Mouse (Mus musculus): Measurements from ENCODE around the gene Pbx2.

Gene Pbx2

DNA sequence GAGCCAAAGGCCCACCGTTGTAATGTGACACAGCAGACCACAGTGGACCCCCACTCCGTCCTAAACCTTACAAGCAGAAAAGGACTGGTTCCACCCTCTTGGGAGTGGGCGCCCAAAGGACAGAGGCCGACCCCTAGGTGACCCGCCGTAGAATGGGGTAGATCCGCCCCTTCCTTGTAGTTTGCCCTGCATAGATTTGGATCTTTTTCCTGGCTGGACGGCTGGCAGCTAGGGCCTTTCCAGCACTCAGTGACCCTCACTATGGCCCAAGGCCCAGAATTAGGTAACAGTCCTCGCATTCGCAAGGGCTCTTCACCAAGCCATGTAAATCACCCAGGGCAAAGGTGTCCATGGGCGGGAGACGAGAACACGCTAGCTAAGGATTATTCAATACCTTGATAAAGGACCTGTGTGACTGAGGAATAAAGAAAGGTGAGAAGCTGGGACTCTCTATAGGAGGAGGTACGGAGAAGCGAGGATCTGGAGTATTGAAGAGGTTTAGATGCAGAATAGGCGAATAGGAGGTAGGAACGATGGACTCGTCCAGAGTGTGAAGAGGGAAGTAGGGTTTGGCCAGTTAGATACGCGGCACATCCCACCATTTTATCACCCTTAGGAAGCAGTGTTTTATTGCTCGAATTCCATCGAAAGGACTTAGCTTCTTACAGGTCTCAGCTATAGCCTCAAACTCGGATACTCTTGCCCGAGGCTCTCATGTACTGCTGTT lies 13.6 kb downstream of the Pbx2 start:
- no peak for DNase-seq

DNA sequence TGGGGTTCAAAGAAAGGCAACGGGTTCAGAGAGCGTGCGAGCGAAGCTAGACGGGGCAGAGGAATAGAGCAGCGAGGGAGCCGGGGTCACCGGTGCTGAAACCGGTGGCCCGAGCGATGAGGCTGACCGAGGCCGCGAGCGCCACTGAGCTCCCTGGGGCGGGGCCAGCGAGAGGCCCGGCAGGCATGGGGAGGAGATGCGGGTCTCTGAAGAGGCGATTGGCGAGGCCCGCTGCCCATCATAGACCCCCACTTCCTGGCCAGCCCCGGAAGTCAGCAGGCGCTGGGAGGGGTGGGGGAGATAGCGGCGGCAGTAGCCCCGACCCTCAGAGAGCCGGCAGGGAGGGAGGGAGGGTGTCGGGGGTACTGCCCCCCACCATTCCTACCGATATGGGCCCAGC lies 14.5 kb downstream of the Pbx2 start:
- peak; percentile 96 for DNase-seq

DNA sequence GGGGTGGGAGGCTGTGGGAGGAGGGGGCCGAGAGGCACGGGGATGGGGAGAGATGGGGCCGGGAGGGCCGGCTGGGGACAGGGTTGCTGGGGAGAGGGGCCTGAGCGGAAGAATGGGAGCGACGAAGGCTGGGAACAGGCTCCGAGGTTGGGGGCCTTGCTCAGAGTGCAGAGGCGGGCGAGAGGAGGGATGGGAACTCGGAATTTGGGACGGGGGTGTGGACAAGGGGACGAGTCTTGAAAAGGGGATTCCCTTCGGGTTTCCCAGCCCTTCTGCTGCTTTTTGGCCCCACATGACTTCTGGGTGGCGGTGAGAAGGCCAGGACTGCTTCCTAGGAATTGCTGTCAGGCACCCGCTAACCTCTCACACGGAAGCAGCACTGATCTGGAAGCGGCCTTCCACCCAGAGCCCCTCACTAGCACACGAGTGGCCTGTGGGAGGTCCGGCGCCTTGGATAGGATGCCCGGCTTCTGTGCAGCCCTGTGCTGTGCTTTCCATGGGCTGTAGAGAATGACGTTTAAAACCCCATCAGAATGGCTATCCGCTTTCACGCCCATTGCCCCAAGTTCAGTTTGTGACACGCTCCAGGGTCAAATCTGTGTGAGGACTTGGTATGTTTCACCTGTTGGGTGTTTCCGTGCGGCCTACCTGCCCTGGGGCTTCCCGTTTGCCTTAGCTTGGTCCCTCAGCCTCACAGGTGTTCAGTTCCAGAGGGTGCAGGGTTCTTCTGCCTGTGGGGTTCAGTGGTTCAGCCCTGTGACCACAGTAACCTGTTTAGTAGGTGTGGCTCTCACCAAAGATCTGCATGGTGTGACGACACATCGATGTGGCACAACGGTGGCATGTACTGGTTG lies 15.3 kb downstream of the Pbx2 start:
- DNase-seq, result peak; percentile 31

DNA sequence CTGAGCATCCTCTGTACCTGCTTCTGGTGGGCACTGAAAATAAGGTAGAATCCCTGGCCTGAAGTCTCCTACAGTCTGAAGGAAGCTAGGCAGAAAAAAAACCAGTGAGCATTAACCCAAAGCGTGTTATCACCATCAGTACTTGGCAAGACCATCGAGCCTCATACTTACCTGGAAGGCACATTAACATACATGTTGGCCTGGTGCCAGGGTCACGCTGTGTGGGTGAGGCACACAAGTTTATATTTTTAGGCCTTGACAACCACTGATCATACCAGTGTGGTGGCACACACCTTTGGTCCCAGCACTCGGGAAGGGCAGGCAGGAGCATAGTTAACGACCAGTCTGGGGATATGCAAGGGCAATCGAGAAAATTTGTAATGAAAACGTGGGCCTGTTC lies 16.9 kb downstream of the Pbx2 start:
- peak; percentile 57 for DNase-seq

DNA sequence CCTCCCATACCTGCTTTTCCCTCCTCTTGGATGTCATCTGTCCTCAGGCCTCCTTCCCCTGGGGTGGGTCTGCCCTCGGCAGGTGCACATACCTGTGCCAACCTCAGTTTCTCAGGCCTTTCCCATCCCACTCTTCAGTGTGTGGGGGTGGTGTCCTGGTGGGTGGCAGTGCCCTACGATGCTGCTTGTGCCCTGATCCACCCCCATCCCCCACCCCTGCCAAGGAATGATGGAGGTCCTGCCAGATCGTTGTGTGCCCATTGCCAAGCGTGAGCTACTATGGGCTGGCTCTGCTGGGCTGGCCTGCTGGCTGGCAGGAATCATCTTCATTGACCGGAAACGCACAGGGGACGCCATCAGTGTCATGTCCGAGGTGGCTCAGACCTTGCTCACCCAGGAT lies 20.0 kb downstream of the Pbx2 start:
- no peak for DNase-seq

DNA sequence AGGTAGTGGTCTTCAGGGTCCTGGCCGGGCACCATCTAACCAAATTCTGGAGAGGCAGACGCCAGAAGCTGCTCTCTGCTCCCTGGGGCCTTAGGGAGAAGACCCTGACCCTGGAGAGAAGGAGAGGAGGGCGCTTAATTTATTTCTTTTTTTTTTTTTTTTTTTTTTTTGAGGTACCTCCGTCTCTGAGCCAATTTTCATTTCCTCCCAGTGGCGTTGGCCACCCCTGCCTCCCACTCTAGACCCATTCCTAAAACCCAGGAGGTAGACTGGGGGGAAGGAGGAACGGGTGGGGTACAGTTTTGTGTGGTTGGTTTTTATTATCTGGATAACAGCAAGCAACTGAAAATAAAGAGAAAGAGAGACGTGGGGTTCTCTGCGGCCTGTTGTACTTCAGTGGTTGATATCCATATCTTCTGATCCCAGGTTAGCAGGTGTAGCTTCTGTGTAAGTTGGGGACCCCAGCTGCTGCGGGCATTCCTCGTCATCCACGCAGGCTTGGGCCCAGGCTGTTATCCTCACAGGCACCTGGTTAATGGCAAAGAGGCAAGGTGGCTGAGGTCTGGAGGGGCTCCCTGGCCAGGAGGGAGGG lies 22.1 kb downstream of the Pbx2 start:
- no peak for DNase-seq

DNA sequence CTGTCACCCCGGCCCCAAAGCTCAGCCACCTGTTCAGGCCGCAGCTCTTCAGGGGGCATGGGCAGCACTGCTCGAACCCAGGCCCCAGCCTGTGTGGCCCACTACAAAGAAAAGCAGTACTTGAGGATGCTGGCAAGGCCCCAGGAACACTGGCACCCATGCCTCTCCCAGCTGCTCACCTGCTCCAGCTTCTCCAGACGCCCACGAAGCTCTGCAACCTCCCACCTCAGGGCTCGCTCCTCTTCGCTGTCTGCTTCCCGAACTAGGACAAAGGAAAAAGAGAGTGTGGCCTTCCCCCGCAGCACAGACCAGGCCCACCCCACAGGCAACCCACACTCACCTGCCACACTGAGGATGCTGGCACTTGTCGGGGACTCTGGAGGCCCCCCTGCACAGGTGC lies 22.8 kb downstream of the Pbx2 start:
- no peak for DNase-seq

DNA sequence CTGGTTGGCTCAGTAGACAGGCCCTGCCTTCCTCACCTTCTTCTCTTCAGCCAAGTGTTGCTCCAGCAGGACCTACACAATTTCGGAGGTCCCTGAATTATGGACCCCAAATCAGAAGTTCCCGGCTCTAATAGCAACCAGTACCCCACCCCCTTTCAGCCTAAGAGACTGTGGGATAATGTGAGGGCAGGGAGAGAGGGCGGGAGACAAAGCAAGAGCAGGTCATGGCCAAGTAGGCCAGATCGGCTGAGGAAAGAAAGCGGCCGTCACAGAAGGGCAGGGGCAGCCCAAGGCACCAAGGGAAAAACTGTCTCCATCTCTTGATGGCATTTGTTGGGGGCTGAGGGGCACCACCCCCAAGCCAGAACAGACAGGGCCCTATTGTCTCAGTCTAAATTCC lies 24.8 kb downstream of the Pbx2 start, which contains the start of gene Egfl8:
Gene Egfl8 (minus strand): TSS at position 101 of the 400 bp plus-strand sequence.
- no peak for DNase-seq

DNA sequence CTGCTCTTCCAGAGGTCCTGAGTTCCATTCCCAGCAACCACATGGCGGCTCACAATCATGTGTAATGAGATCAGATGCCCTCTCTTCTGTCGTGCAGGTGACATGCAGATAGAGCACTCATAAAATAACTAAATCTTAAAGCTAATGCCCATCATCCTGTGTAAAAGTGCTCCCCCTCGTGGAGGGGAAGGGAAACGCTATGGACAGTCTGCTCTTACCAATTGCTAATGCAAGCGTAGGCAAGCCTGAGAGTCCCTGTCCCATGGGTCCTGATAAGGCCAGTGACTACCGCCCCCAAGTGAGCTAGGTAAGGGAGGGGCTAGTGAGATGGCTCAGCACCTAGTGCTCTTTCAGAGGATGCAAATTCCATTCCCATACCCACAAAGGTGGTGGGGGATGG lies 27.9 kb downstream of the Pbx2 start:
- DNase-seq, result peak; percentile 67

DNA sequence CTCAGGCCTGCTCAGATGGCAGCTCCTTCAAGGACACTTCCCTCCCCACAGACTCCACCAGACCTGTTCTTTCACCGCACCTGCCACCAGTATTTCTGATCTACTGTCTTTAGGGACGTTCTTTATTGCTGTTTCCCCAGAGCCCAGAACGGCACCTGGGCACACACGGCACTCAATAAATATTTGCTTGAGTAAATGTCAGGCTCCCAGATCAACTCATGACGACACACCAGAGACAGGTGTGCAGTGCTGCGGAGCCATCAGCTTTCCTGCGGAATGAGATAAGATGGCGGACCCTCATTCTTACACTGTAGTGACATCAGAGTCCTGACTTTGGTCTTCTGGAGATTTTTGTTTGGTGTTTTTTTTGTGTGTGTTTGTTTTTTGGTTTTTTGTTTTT lies 29.9 kb downstream of the Pbx2 start:
- no peak for DNase-seq

DNA sequence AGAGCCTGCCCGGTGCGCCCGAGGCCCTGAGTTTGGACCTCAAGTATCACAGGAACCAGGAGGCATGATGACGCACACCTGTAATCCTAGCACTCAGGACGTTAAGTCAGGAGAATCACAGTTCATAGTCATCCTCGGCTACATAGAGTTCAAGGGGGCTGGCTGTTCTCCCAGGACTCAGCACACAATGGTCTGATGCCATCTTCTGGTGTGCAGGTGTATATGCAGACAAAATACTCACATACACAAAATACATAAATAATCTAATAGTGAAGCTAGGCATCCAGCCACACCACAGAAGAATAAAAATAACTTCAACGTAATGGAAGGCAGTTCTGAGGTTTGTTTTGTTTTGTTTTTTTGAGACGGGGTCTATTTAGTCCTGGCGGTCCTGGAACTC lies 32.1 kb downstream of the Pbx2 start:
- DNase-seq, result no peak

DNA sequence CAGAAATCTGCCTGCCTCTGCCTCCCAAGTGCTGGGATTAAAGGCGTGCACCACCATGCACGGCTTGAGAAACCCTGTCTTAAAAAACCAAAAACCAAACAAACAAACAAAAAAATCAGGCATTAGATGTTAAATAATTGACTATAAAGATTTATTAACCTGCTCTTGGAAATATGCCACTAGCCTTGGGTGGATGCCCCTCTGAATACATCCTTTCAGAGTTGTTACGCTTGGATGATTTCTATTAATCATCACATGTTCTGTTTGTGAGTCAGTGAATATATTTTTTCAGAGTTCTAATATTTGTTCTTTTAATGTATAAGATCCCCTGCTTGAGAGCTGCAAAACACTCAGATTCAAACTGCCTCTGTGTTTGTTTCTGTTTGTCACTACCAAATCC lies 33.9 kb downstream of the Pbx2 start:
- DNase-seq, result no peak

DNA sequence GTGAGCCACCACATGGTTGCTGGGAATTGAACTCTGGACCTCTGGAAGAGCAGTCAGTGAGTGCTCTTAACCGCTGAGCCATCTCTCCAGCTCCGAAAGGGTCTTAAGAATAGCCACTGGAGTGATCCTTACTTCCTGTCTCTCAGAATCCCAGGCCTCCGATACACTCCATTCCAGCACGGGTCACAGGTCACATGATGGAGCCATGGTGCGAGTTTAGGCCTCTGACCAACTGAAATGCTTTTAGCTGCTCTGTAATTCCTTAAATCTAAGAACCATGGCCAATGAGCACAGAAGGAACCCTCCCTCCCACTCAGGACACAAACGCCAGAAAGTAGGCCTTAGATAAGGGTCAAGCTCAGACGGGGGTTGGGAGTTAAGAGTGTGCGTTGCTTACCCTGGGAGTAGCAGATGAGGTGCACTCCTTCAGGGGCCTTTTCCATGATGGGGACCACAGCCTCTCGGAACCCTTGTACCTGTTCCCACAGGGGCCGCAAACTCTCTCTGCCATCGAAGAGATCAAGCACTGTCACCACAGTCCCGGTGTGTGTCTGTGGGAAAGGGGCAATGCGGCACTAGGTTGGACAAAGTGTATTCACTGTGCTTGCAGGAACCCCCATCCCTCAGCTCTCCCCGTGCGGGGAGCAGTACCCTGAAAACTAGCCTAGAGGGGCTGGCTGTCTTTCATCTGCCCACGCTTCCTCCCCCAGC lies 35.2 kb downstream of the Pbx2 start:
- no peak for DNase-seq

DNA sequence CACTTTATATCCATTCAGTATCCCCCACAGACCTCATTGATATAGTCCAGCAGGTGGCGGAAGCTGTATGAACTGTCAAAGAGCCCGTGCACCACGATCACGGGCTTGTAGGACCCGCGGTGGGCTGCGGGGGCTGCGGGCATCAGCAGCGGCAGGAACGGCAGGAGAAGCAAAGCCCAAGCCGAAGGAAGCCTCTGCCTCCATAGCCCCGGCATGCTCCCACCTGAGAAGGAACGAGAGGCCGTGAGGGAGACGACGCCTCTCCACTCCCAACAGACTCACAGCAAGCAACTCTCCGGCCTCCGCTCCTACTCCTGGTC lies 35.7 kb downstream of the Pbx2 start:
- DNase-seq, result no peak

DNA sequence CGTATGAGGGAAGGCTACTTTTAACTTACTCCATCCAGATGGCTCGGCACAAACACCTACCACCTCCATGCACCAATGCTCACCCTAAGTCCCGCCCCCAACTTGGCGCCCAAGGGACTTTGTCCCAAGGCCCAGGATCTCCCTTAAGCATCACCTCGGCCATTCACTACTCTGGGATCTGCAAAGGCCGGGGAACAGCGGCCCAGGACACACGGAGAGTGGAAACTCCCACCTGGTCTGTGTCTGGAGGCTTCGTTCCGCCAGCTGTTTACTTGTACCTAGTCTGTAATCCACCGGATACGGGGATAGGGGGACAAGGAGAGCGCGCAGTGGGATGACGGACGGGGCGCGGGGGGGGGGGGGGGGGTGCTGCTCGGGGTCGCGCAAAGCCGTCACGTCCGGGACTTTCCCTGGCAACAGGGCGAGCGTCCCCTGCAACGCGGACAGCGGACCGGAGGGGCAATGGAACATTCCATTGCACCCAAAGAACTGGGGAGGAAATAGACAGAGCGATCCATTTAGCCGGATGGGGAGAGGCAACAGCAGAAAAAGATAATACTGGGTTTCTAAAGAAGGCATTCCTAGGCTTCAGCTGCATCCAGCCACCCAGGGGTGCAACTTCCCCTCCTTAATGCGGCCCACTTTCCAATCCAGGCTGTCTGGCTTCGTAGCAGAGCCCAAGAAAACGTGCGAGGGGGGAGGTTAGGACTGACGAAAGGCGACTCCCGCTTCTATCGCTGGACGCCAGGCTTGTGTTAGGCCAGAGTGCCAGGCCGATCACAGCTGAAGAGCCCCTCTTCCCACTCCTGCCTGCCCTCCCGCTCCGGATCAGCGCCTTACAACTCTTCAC lies 36.3 kb downstream of the Pbx2 start:
- peak; percentile 82 for DNase-seq

DNA sequence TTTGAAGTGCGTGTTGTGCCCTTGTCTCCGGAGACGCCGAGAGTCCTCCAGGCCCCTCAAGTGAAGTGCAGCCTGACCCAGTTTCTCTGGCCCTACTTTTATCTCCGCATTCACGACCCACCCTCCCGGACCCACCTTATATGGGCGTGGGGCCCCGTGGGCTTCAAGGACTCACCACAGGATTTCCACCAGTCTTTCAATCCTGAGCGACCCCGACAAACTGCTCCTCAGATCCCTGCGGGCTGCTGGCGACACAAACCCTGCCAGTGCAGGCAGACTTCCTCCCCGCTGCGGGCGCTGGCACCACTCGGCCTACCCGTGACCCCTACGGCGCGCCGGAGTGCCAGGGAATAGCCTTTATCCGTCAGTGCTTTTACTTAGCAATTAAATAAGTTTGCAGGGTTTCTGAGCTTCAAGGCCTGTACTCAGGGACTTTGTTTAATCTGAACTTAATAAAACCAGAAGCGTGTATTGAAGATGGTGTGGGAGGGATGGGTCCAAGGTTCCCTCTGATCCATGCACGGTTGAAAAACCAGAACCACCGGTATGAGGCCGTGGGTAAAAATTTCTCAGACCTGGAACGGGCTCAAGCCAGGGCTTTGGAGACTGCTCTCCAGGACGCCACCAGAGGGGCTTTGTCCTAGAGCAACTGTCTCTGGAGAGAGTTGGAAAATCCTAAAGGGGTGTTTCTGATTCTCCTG lies 37.0 kb downstream of the Pbx2 start, which contains the start of gene Ppt2:
Gene Ppt2 (minus strand): TSS at position 568 of the 701 bp plus-strand sequence.
- DNase-seq, result peak; percentile 82

DNA sequence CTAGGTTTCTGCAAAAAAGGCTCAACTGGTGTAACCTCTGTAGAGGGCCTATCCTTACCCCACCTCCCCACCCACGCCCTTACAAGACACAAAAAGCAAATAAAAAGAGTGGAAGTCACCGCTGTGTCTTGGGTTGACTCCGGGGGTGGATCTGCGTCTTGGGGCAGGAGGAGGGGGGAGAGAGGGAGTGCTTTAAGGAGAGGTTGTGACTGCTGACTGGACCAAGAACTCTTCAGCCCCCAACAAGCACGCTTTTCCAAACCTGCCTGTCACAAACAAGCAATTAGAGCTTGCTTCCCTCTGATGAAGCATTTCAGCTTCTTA lies 37.5 kb downstream of the Pbx2 start:
- no peak for DNase-seq

DNA sequence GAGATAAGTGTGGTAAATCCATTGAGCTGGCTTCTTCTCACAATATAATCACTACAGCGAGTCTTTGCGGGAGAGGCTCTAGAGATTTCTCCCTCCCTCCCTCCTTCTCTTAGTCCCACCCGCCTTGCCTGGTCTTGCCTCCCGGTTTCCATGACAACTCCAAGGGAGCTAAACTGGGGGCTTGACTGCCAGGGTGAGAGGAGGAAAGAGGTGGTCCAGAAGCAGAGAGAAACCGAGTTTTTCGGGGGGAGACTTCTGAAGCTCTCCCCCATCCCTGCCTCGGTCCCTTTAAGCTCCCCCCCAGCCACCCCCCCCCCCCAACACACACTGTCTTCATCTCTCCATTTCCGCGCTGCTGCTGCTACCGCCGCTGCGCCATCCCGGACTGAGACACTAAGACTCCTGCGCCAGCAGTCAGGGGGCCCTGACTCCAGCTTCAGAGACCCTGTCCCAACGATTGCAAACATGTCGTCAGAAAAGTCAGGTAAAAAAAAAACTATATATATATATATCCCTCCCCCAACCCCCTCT lies 38.2 kb downstream of the Pbx2 start, which contains the start of gene Prrt1:
Gene Prrt1 (plus strand): TSS at position 313 of the 531 bp plus-strand sequence.
- peak; percentile 63 for DNase-seq

DNA sequence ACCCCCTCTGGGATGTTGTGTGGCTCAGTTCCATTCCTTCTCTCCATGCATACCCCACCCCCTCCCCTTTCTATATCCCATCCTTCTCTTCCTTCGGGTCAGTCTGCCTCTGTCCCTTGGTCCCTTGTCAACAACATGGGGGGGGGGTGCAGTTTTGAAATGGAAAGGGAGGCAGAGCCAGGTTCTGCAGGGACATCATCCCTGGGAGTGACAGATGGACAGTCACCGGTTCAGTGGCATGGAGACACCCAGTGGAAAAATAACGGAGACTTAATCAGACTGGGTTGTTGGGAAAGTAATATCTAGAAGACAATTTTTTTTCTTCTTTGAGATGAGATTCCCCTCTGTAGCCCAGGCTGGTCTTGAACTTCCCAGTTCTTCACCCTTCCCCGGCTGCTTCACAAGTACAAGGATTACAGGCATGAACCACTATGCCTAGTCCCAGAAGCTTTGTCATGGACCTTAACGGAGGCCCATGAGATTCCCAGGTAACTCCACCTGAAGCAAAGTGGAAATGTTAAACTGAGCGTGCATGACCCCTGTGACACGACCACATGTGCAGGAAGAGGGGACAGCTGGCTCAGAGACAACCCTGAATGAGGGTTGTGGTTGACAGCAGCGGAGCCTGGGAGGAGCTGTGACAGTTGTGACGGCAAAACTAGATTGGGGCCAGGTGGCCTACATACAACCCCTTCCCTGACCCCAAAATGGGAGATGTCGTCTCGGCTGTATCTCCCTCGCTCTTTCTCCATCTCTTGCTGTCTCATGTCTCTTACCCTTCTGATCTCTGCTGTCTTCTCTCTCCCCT lies 38.9 kb downstream of the Pbx2 start:
- DNase-seq, result peak; percentile 65

DNA sequence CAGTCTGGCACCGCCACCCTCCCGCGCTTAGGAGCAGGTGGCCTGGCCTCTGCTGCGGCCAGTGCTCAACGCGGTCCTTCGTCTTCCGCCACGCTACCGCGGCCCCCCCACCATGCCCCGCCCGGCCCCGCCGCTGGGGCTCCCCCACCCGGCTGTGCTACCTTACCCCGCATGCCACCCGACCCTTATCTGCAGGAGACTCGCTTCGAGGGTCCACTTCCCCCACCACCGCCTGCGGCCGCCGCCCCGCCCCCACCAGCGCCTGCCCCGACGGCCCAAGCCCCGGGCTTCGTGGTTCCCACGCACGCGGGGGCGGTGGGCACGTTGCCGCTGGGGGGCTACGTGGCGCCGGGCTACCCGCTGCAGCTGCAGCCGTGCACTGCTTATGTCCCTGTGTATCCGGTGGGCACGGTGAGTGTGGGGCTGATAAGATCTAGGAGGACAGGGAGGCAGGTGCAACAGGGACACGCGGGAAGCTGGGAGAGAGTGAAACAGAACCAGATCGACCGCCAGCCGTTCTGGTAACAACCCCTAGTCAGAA lies 39.8 kb downstream of the Pbx2 start:
- DNase-seq, result peak; percentile 64
